Mouse (Mus musculus) heart, postnatal 36 days (tissue): ENCODE results near the gene Tas1r1. TPM values are rescaled to one million over a fixed set of nuclear protein-coding genes. Genes with fewer than 3 reads are reported as not detected.
"Not testable (repeated sequence)": the region's sequence is repeated elsewhere in the genome, so short reads cannot be mapped to it uniquely, and the experiment has no call there.

Experiments used
- DNase-seq, 2 experiments: peaks; one replicate each; pipeline ENCODE4 v3.0.0; 2021 to 2022
- intact Hi-C: fragments of 180-260 bp; cut with DNase I; formaldehyde crosslinking; loops from one replicate; pipeline ENCODE4 v1.15.1; 2025
- total RNA-seq, 2 experiments: library from RNA; stranded (reverse); gene quantifications; 2 replicates each; pipeline ENCODE4 v1.2.3; 2021

Gene Tas1r1
- total RNA-seq, 2 experiments from 2014 or later = not detected

DNA sequence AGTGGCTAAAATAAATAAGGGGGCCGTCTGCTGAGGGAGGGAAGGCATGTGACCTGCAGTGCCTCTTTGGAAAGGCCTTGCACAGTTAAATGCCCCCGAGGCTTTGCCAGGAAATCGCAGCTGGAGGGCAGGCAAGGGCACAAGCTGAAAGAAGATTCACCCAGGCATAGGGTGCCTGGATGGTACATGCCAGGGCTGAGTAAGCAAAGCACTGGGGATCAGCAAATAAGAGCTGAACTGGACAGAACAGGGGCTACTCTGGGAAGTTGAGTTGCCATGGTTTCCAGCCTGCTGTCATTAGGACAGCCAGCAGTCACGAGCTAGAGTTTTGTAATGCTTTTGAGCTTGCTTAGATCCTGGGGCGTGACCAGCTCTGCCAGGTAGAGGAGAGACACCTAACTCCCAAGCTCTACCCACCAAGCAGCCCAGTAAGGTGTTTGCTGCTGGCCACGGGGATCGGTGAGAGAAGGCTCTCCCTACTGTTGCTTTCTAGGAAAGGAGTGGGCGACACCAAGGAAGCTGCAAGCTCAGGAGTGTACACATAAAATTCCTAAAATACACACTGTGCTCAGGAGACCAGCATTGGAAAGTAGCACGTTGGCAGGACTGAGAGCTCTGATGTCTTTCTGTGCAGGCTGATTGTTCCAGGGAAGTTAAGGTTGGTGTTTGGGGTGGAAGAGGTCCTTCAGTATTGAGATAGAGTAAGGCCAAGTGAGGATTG is 24.2 kb upstream of the Tas1r1 start:
- DNase-seq = no peak
- intact Hi-C loops = no loop called here

DNA sequence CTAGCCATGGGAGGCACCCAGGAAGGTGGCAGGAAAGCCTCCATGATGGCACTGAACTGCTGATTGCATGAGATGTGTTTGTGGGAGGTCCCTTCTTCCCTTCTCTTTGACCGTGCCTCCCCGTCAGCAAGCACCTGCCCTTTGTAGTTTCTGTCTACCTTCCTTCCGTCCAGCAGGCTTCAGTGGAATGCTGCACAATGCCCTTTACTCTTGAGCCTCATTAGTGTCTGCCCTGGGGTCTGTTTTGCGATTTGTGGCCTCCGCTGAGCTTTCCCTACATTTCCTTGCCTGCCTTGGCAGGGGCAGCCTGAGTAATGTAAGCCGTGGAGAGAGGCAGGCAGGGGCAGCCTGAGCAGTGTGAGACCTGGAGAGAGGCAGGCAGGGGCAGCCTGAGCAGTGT is 6.2 kb upstream of the Tas1r1 start:
- intact Hi-C loops = no loop called here
- DNase-seq = no peak

DNA sequence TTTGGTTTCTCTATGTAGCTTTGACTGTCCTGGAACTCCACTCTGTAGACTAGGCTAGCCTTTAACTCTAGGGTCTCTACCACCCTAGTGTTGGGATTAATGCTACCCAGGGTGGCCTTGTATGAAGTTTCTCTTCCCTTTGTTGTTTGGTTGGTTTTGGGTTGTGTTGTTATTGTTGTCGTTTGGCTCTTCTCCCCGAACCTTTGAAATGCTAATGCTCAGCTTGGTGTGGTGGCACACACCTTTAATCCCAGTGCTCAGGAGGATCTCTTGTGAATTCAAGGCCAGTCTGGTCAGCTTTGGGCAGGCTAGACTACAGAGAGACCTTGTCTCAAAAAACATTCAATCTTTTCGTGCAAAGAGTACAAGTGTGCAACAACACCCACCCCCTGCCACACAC is 4.8 kb upstream of the Tas1r1 start:
- intact Hi-C loops = loop anchor here (1.0 kb wide), 1 partner anchor 53 kb away; no protein-coding TSS in a partner anchor
- DNase-seq = no peak

DNA sequence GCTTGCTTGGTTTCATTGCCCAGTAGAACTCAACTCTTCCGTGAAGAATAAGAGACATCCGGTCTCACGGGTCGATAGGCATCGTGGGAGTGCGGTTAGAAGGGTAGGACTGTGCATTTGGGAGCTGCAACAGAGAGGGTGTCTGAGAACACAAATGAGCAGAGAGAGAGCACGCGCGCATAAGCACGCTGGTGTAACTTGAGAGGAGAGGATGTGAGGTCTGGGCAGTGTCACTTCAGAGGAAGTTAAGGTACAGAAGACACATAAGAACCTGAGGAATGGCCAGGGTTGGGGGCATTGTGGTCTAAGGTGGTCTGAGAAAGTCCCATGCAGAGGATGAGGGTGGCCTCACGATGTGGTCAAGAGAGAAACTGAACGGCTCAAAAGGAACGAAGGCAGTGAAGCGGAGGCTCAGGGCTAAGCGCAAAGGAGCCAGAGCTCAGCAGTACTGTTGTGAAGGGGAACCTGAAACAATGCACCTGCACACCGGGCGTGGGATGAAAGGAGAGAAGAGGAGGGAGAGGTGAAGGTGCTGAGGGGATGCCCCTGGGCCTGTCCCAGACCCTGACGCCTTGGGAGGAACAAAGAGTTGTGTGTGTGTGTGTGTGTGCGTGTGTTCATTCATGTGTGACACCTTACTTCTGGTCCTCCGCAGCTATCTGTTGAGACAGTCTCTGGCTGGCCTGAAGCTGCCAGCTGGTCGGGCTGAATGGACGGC is 3.7 kb upstream of the Tas1r1 start:
- intact Hi-C loops = no loop called here
- DNase-seq = no peak

DNA sequence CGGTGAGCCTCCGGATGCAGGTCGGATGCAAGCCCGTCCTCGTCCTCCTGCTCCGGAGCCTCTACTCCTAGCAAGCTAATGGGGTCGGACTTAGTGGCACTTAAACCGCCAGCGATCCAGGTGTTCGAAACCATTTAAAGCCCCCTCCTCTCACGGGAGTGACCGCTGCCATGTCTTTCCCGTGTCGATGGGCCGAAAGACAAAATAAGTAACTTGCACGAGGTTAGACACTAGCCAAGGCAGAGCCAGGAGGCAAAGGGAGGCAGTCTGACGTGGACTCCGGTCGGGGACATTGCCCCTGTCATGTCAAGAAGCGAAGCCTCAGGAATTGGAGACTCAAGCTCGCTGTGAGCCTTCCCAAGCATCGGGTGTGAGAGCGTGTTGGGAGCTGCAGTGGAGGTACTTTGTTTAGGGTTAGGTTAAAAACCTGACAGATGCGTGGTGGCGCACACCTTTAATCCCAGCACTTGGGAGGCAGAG is 1.5 kb upstream of the Tas1r1 start:
- DNase-seq = no peak
- intact Hi-C loops = loop anchor here (2.0 to 5.0 kb wide), 3 partner anchors 53 to 108 kb away; partner anchors contain the start of gene Dnajc11

DNA sequence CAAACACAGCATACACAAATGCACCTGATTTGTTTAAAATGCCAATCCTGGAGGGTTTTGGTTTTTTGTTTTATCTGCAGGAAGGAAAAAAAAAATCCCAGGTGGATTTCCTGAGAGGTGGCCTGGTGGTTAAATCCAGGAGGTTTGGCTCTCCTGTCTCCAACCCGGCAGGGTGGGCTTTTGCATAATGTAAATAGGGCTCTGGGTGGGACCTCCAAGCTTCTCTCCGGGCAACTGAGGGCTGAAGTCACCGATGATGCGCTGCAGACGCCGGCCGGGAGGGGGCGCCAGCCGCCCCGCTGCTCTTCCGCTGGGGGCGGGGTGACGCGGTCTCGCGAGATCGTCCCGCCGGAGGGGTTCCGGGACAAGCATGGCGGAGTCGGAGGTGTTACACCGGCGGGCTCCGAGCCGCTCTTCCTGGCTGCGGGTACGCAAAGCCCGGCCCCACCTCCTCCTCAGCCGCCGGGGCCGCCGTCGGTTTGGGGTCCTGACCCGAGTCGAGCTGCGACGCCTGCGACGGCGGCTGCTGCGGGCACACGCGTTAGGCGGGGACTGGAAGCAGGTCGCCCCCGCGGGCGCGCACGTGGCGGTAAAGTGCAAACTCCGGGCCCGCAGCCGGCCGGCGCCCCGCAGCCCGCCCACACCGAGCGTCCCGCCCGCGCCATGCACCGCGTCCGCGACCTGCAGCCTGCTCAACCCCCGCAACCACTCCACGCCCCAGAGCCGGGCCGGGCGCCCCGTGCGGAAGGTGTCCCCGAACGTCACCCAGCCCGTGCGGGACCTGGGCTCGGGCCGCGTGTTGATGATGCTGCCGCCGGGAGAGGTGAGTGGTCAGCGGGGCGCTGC is 840 bp upstream of the Tas1r1 start, which contains the start of gene Nol9:
Gene Nol9 (plus strand): TSS at position 337 of the 846 bp plus-strand sequence.
- peak; percentile 96 for DNase-seq
- intact Hi-C loops = loop anchor here (2.0 to 5.0 kb wide), 3 partner anchors 52 to 107 kb away; partner anchors contain the start of gene Dnajc11

DNA sequence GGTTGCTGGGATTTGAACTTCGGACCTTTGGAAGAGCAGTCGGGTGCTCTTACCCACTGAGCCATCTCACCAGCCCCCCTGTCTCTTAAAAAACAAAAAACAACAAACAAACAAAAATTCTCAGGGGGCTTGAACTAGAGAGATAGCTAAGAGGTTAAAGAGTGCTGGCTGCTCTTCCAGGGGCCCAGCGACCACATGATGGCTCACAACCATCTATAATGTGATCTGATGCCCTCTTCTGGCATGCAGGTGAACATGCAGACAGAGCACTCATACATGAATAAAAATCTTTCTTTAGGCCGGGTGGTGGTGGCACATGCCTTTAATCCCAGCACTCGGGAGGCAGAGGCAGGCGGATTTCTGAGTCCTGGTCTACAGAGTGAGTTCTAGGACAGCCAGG is 1.9 kb downstream of the Tas1r1 start:
- not testable (repeated sequence) for DNase-seq
- intact Hi-C loops = loop anchor here (5.0 kb wide), 1 partner anchor 104 kb away; the partner anchor contains the start of gene Dnajc11

DNA sequence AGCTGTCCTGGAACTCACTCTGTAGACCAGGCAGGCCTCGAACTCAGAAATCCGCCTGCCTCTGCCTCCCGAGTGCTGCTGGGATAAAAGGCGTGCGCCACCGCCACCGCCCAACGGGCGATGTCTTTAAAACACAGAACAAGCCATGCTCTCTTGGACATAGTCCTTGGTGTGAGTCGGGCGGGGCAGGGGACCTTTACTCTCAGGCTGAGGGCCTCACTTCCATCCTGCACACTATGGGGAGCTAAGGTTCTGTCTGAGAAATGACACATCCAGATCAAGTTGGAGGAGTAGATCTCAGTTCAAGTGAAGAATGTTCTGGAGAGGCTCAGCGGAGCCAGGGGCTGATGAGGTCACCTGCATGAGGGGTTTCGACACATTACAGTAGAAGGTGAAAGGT is 5.4 kb downstream of the Tas1r1 start:
- intact Hi-C loops = no loop called here

DNA sequence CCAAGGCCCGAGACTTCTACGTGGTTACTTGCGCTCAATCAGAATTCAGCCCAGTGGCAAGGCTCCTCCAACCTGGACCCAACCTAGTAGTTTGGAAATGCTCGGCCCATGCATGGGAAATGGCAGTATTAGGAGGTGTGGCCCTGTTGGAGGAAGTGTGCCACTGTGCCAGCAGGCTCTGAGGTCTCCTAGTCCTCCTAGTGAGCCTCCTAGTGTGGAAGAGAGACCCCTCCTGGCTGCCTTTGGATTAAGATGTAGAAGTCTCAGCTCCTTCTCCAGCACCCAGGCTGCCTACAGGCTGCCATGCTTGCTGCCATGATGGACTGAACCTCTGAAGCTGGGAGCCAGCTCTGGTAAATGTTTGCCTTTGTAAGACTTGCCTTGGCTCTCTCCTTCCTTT is 8.4 kb downstream of the Tas1r1 start:
- intact Hi-C loops = loop anchor here (2.0 kb wide), 1 partner anchor 41 kb away; the partner anchor contains the start of gene Thap3
- DNase-seq = no peak

More for the DNA sequence above, 5.4 kb downstream of the Tas1r1 start:
- no peak for DNase-seq

DNA sequence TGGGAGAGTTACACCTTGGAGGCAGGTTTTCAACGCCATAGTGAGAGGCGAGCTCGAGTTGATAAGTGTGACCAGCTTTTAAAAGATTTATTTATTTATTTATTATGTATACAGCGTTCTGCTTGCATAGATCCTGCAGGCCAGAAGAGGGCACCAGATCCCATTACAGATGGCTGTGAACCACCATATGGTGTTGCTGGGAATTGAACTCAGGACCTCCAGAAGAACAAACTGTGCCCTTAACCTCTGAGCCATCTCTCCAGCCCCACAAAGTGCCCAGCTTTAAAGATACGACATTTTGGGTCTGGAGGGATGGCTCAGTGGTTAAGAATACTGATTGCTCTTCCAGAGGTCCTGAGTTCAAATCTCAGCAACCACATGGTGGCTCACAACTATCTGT is 9.3 kb downstream of the Tas1r1 start:
- intact Hi-C loops = loop anchor here (2.0 kb wide), 1 partner anchor 40 kb away; the partner anchor contains the start of gene Thap3

DNA sequence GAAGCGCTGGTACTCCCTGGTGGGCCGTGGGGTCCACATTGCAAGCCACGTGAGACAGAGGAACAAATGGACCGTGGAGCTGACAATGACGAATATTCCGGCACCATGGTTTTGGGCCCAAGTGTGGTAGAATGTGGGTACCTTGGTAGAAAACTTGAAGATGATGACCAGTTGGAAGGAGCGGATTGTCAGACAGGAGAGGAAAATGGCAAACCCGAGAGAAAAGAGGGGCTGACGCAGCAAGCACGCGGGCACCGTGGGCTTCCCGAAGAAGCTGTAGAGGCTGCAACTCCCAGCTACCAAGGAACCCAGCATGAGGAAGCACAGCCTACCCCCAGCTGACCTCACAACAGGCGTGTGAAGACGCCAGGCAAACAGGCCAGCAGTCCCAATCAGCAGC is 9.9 kb downstream of the Tas1r1 start:
- intact Hi-C loops = loop anchor here (2.0 kb wide), 1 partner anchor 40 kb away; the partner anchor contains the start of gene Thap3
- no peak for DNase-seq

More for the DNA sequence above, 9.3 kb downstream of the Tas1r1 start:
- DNase-seq = no peak

DNA sequence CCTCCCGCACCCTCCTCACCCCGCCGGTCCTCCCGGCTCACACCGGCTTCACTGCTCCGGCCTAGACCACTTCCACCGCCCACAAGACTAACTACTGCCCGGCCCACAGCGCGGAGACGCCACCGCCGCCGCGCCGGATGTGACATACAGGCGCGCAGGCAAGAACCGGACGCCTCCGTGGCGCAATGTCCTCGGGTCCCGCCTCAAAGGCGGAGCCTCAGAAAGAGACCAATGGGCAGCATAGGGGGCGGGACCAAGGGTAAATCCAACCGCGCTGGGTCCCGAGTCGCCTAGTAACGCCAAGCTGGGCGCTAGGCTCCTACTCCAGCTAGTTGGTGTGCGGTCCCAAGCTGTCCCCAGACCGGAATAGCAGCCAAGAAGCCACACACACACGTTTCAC is 10.8 kb downstream of the Tas1r1 start, which contains the start of gene Zbtb48:
Gene Zbtb48 (minus strand): TSS at position 148 of the 400 bp plus-strand sequence.
- intact Hi-C loops = loop anchor here (1.0 kb wide), 1 partner anchor 19 kb away; the partner anchor contains the start of gene Klhl21
- DNase-seq = peak; percentile 95

DNA sequence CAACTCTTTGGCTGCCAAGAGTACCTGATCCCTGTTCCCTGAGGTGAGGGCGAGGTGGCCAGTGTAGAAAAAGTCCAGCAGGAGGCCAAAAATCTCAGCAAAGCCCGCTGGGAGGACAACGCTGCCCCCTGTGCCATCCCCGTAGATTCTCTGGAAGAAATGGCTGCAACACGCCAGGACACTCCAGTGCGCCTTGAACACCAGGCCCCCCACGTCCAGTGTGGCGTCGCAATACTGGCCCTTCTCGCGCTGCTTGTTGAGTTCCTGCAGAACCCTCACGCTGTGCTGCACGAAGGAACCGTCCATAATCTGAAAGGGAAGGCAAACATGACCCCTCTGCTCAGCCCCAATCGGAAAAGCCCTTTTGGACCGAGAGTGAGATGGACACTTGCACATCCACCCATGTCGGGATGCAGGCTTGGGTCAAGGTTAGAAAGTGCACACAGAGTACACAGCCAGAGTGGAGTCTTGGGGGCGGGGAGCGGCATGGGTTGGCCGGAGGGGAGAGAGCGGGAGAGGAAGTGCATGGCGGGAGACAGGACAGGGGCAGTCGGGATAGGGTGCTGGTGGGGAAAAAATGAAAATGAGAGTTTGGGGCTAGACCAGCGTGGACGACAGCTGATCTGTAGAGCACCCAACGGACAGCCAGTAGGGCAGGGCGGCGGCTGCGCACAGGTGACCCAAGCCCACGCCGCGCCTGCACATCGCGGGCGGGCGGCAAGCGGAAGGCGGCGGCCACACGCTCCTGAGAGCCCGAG is 11.4 kb downstream of the Tas1r1 start:
- no peak for DNase-seq
- intact Hi-C loops = loop anchor here (1.0 kb wide), 1 partner anchor 19 kb away; the partner anchor contains the start of gene Klhl21

DNA sequence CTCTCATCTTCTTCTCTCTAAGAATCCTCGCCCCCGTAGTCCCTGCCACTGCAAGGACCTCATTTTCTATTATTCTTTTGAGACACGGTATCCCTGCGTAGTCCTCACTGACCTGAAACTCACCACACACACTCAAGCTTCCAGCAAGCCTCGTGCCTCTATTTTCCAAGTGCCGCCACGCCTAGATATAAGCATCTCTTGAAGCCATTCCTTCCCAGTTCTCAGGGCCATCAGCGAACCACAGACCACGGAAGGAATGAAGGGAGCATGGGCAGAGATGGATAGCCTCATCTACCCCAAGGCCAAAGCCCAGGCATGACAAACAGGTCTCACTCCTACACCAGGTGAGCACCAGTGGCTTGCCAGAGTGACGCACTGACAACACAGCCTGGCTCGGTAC is 13.8 kb downstream of the Tas1r1 start:
- intact Hi-C loops = no loop called here
- no peak for DNase-seq

DNA sequence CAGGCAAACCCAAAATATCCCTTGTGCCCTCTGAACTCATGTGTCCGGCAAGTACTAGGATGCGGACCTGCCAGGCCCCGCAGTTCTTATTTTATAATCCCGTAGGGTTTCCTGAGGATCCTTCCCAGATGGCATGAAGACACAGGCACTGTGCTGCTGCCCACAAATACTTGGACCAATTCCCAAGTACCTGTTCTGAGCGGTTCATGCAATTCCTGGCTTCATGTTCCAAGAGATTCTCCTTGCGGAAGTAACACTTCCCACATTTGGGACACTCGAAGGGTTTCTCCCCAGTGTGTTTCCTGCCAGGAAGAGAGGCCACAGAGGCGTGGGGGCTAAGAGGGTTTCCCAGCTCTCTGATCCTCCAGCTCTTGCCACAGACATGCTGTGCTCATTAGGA is 15.9 kb downstream of the Tas1r1 start:
- no peak for DNase-seq
- intact Hi-C loops = no loop called here

DNA sequence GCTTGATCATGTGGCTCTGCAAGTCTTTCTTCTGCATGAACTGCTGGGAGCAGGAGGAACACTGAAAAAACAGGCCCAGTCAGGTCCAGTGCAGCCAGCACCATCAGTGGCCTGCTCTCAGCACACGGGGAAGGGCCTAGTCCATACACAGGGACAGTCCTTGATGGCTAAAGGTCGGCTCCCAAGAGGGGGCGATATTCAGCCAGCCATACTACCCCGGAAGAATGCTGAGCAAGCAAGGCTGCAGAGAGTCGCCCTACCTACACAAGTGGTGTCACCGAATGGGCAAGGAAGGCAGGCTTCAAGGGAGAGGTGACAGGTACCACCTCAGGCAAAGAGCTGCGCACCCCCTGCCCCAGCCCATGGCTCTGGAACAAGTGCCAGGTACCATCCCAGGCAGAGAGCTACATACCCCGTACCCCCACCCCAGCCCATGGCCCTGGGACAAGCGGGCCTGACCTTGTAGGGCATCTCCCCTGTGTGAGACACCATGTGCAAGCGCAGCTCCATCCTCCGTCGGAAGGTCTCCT is 16.7 kb downstream of the Tas1r1 start:
- no peak for DNase-seq
- intact Hi-C loops = no loop called here

DNA sequence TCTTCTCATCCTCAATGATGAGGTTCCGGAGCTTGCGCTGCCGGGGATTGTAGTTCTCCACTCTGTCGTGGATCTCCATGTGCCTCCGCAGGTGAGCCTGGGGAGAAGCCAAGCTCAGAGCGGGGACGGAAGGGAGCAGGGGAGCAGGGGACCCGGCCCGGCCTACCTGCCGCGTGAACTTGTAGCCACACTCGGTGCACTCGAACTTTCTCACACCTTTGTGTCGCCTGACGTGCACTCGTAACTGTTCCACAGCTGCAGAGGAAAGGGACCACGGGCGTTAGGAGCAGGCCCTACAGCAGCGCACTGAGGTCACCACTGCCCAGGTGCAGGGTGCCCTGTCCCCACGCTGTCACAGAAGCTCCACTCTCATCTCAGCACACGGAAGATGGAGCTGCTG is 18.3 kb downstream of the Tas1r1 start:
- intact Hi-C loops = no loop called here

DNA sequence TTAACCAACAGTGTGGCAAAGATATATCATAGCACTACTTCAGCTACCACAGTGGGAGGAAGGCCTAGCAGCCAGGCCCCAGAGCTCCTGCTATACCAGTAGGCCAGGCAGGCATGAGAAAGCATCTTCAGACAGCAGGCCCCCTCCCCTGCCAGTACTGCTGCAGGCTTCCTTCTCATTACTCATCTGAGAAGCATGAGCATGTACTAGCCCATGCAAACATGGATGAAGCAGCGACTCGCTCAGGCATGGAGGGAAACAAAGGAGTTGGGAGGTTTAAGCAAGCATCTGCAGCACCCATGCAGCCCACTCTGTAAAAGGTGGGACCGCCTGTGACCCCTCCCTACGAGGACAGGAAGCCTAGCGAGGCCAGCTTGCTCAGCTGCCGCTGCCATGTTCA is 19.3 kb downstream of the Tas1r1 start:
- DNase-seq = no peak
- intact Hi-C loops = no loop called here

More for the DNA sequence above, 18.3 kb downstream of the Tas1r1 start:
- DNase-seq = no peak
